Mouse (Mus musculus) T-helper 17 cell (primary cell): ENCODE measurements at regions not wholly inside any gene's neighbourhood (a gene's known extent, or its start where the extent isn't known, plus 50 kb on each side); places are given as distances from the start of the nearest gene placed in this dataset.

Source experiments
- in situ Hi-C, 2 experiments: fragments of 300-600 bp; cut with MboI, MseI; formaldehyde crosslinking; loops; 1 replicate in 1 of 2; 2 replicates in 1 of 2; pipeline ENCODE4 v1.15.1; 2025; ENCODE audit warnings: high pct_unique_total_duplicates in 2 of 2

GRCm38 (mm10) chr12:27283964-27284363 lies 58.4 kb downstream of the Sox11 start:
- in situ Hi-C loops, result no loop called here

- in situ Hi-C loops, result no loop called here
These were observed 80.4 kb downstream of the Sox11 start for GRCm38 (mm10) chr12:27261965-27262364.

- in situ Hi-C loops, result no loop called here
These were observed 88.2 kb downstream of the Sox11 start for GRCm38 (mm10) chr12:27254125-27254524.

- in situ Hi-C loops, result no loop called here
These were observed 90.9 kb downstream of the Sox11 start for GRCm38 (mm10) chr12:27251521-27251920.

GRCm38 (mm10) chr12:27248545-27248855 lies 93.9 kb downstream of the Sox11 start:
- in situ Hi-C loops, result no loop called here

GRCm38 (mm10) chr12:27247756-27248544 lies 94.4 kb downstream of the Sox11 start:
- in situ Hi-C loops, result no loop called here

GRCm38 (mm10) chr12:27235748-27236147 lies 106.6 kb downstream of the Sox11 start:
- in situ Hi-C loops, result no loop called here

GRCm38 (mm10) chr12:27221541-27221940 lies 120.8 kb downstream of the Sox11 start:
- in situ Hi-C loops, result no loop called here

- in situ Hi-C loops, result no loop called here
These were observed 141.2 kb downstream of the Sox11 start for GRCm38 (mm10) chr12:27201191-27201590.

- in situ Hi-C loops, result no loop called here
These were observed 148.4 kb downstream of the Sox11 start for GRCm38 (mm10) chr12:27194001-27194400.

- in situ Hi-C loops, result no loop called here
These were observed 150.5 kb downstream of the Sox11 start for GRCm38 (mm10) chr12:27191916-27192315.

GRCm38 (mm10) chr12:27187480-27187879 lies 154.9 kb downstream of the Sox11 start:
- in situ Hi-C loops, result no loop called here

- in situ Hi-C loops, result no loop called here
These were observed 159.7 kb downstream of the Sox11 start for GRCm38 (mm10) chr12:27182397-27183375.

- in situ Hi-C loops, result no loop called here
These were observed 168.8 kb downstream of the Sox11 start for GRCm38 (mm10) chr12:27173561-27173960.

- in situ Hi-C loops, result no loop called here
These were observed 169.2 kb downstream of the Sox11 start for GRCm38 (mm10) chr12:27173151-27173550.

GRCm38 (mm10) chr12:27171595-27171994 lies 170.8 kb downstream of the Sox11 start:
- in situ Hi-C loops, result no loop called here

GRCm38 (mm10) chr12:27164920-27165504 lies 177.4 kb downstream of the Sox11 start:
- in situ Hi-C loops, result no loop called here

GRCm38 (mm10) chr12:27160063-27160686 lies 182.2 kb downstream of the Sox11 start:
- in situ Hi-C loops, result no loop called here

GRCm38 (mm10) chr12:27159416-27160062 lies 182.8 kb downstream of the Sox11 start:
- in situ Hi-C loops, result no loop called here

GRCm38 (mm10) chr12:27150871-27151853 lies 191.2 kb downstream of the Sox11 start:
- in situ Hi-C loops, result no loop called here
